Mouse (Mus musculus) heart, postnatal 10 days (tissue): ENCODE measurements at regions not wholly inside any gene's neighbourhood (a gene's known extent, or its start where the extent isn't known, plus 50 kb on each side); places are given as distances from the start of the nearest gene placed in this dataset.

Experiments used
- DNase-seq, 2 experiments: peaks; one replicate each; pipeline ENCODE4 v3.0.0; 2021
- intact Hi-C: fragments of 180-260 bp; cut with DNase I; formaldehyde crosslinking; loops from one replicate; pipeline ENCODE4 v1.15.1; 2025

- DNase-seq = peak; percentile 23 to 37
- intact Hi-C loops = no loop called here
These were observed 51.2 kb upstream of the Rap1b start for GRCm38 (mm10) chr10:117896911-117897643.

GRCm38 (mm10) chr10:117897766-117898165, 51.9 kb upstream of the Rap1b start:
- DNase-seq = no peak
- intact Hi-C loops = no loop called here

- DNase-seq = no peak
- intact Hi-C loops = no loop called here
These were observed 52.6 kb upstream of the Rap1b start for GRCm38 (mm10) chr10:117898391-117898790.

GRCm38 (mm10) chr10:117899410-117899935, 53.6 kb upstream of the Rap1b start:
- intact Hi-C loops = no loop called here
- DNase-seq = peak; percentile 26 to 33

- peak; percentile 70 to 73 for DNase-seq
- intact Hi-C loops = loop anchor here (2.0 to 5.0 kb wide), 3 partner anchors 37 to 77 kb away; partner anchors contain the start of gene Rap1b
These were observed 59.9 kb upstream of the Rap1b start for GRCm38 (mm10) chr10:117905666-117906266.

GRCm38 (mm10) chr10:117906267-117906811, 60.5 kb upstream of the Rap1b start:
- intact Hi-C loops = loop anchor here (5.0 kb wide), 2 partner anchors 36 to 76 kb away; no protein-coding TSS in a partner anchor
- DNase-seq = peak; percentile 79 to 86

GRCm38 (mm10) chr10:117908079-117908675, 62.3 kb upstream of the Rap1b start:
- intact Hi-C loops = loop anchor here (5.0 kb wide), 2 partner anchors 34 to 74 kb away; no protein-coding TSS in a partner anchor
- DNase-seq = no peak

GRCm38 (mm10) chr10:117909155-117909554, 63.3 kb upstream of the Rap1b start:
- intact Hi-C loops = loop anchor here (5.0 kb wide), 2 partner anchors 33 to 73 kb away; no protein-coding TSS in a partner anchor
- DNase-seq = no peak

- DNase-seq = no peak
- intact Hi-C loops = loop anchor here (5.0 kb wide), 3 partner anchors 32 to 192 kb away; no protein-coding TSS in a partner anchor
These were observed 64.0 kb upstream of the Rap1b start for GRCm38 (mm10) chr10:117909811-117910239.

GRCm38 (mm10) chr10:117910426-117910825, 64.6 kb upstream of the Rap1b start:
- intact Hi-C loops = loop anchor here (5.0 kb wide), 1 partner anchor 192 kb away; no protein-coding TSS in a partner anchor
- DNase-seq = no peak

GRCm38 (mm10) chr10:117915011-117915735, 69.3 kb upstream of the Rap1b start:
- intact Hi-C loops = no loop called here
- DNase-seq = no peak

- intact Hi-C loops = no loop called here
- no peak for DNase-seq
These were observed 70.4 kb upstream of the Rap1b start for GRCm38 (mm10) chr10:117916280-117916679.

GRCm38 (mm10) chr10:117917870-117918269, 72.0 kb upstream of the Rap1b start:
- no peak for DNase-seq
- intact Hi-C loops = no loop called here

- DNase-seq = no peak
- intact Hi-C loops = no loop called here
These were observed 72.8 kb upstream of the Rap1b start for GRCm38 (mm10) chr10:117918616-117919015.

GRCm38 (mm10) chr10:117919186-117919941, 73.5 kb upstream of the Rap1b start:
- intact Hi-C loops = no loop called here
- no peak for DNase-seq

GRCm38 (mm10) chr10:117925186-117925585, 79.4 kb upstream of the Rap1b start:
- DNase-seq = no peak
- intact Hi-C loops = no loop called here

GRCm38 (mm10) chr10:117925611-117926555, 80.0 kb upstream of the Rap1b start:
- no peak for DNase-seq
- intact Hi-C loops = no loop called here

- no peak for DNase-seq
- intact Hi-C loops = no loop called here
These were observed 83.2 kb upstream of the Rap1b start for GRCm38 (mm10) chr10:117928998-117929397.
